Mouse (Mus musculus) heart, adult 2 months (tissue): ENCODE results near the gene Zfp398. TPM values are rescaled to one million over a fixed set of nuclear protein-coding genes. Genes with fewer than 3 reads are reported as not detected.

ENCODE experiments used
- DNase-seq, 2 experiments: peaks; one replicate each; pipeline ENCODE4 v3.0.0; 2021
- H3K27ac ChIP-seq: fragments of 200-600 bp; 2 replicates; pipeline ENCODE4 v1.8.1; 2022
- H3K27me3 ChIP-seq: fragments of 200-500 bp; 2 replicates; pipeline ENCODE4 v1.6.1; 2012; ENCODE audit warnings: mild to moderate bottlenecking, low read length, inconsistent platforms, mixed read lengths; ENCODE audit not compliant: control insufficient read depth, insufficient read depth
- H3K36me3 ChIP-seq: fragments of 200-500 bp; 2 replicates; pipeline ENCODE4 v1.6.1; 2012; ENCODE audit warnings: low read length, inconsistent platforms; ENCODE audit not compliant: control insufficient read depth, insufficient read depth
- H3K4me1 ChIP-seq: fragments of 200-500 bp; 2 replicates; pipeline ENCODE4 v1.6.1; 2011; ENCODE audit warnings: low read length; ENCODE audit not compliant: control insufficient read depth, insufficient read depth
- H3K4me3 ChIP-seq: fragments of 200-600 bp; 2 replicates; pipeline ENCODE4 v1.8.1; 2022
- H3K79me2 ChIP-seq: fragments of 200-500 bp; replicated peaks from 2 replicates; pipeline ENCODE4 v1.6.1; 2012; ENCODE audit warnings: mild to moderate bottlenecking, inconsistent platforms, low read length, moderate library complexity, mixed read lengths; ENCODE audit not compliant: control insufficient read depth, insufficient read depth
- H3K9ac ChIP-seq: fragments of 200-500 bp; 2 replicates; pipeline ENCODE4 v1.6.1; 2012; ENCODE audit warnings: low read depth, mild to moderate bottlenecking, control low read depth, inconsistent platforms, low read length, mixed read lengths
- CTCF ChIP-seq: fragments of 200-600 bp; IDR thresholded peaks from 2 replicates; pipeline ENCODE4 v1.8.1; 2022; ENCODE audit warnings: antibody characterized with exemption, mild to moderate bottlenecking, moderate library complexity
- EP300 ChIP-seq: fragments of 200-500 bp; IDR thresholded peaks from 2 replicates; pipeline ENCODE4 v1.6.1; 2011; ENCODE audit warnings: low read depth, low read length, control low read depth; ENCODE audit not compliant: insufficient read depth
- POLR2A ChIP-seq: fragments of 200-500 bp; IDR thresholded peaks from 2 replicates; pipeline ENCODE4 v1.6.1; 2011; ENCODE audit warnings: mild to moderate bottlenecking, low read depth, low read length, control low read depth; ENCODE audit not compliant: insufficient read depth
- WGBS: fragments of 180-500 bp; shearing (Covaris S2); methylation state at CpG from one replicate; pipeline ENCODE4 v1.1.7; 2018; 5-methylcytosine and 5-hydroxymethylcytosine counted together
- intact Hi-C: fragments of 180-260 bp; cut with DNase I; formaldehyde crosslinking; loops from one replicate; pipeline ENCODE4 v1.15.1; 2025
- polyA plus RNA-seq: library from polyadenylated mRNA; depleted of rRNA; stranded (reverse); fragments of >200 nt; gene quantifications from 2 replicates; pipeline ENCODE4 v1.2.3, GENCODE M21; 2012
- total RNA-seq, 2 experiments: library from RNA; stranded (reverse); gene quantifications; 2 replicates each; pipeline ENCODE4 v1.2.3; 2021

Gene Zfp398
- total and polyA plus RNA-seq, 3 experiments, result 3.3 to 7.4 (median 5.8) TPM

GRCm38 (mm10) chr6:47880166-47880565 lies 44.7 kb downstream of the Zfp398 start:
- H3K27me3 ChIP-seq, result no peaks in the 10 kb centered on the region
- H3K4me1 ChIP-seq, result peaks cover 9% of the 10 kb centered on the region
- H3K79me2 ChIP-seq, result peaks cover 2% of the 10 kb centered on the region
- 96% methylated on average over 10 of the region's 10 CpGs for WGBS
- intact Hi-C loops, result no loop called here
- H3K27ac ChIP-seq, result no peak overlapping the region
- peaks cover 4% of the 10 kb centered on the region; the same call in 1 of the 2 replicates for H3K36me3 ChIP-seq
- no peak for TF ChIP-seq POLR2A
- no peak for TF ChIP-seq CTCF
- no peak for TF ChIP-seq EP300
- no peak overlapping the region for H3K9ac ChIP-seq
- no peak overlapping the region for H3K4me3 ChIP-seq
- DNase-seq, result no peak

GRCm38 (mm10) chr6:47888812-47889383 lies 53.4 kb downstream of the Zfp398 start:
- Histone ChIP-seq H3K36me3 (no peaks in the 10 kb centered on the region; the same call in none of the 2 replicates), H3K4me1 (no peaks in the 10 kb centered on the region), H3K9ac (no peak overlapping the region), H3K27me3 (no peaks in the 10 kb centered on the region), H3K79me2 (no peaks in the 10 kb centered on the region), H3K4me3 (no peak overlapping the region), H3K27ac (no peak overlapping the region)
- intact Hi-C loops, result no loop called here
- TF ChIP-seq POLR2A, result no peak
- TF ChIP-seq EP300, result no peak
- no peak for TF ChIP-seq CTCF
- 85% methylated on average over 8 of the region's 8 CpGs for WGBS
- no peak for DNase-seq

GRCm38 (mm10) chr6:47899416-47899815 lies 64.0 kb downstream of the Zfp398 start:
- intact Hi-C loops, result no loop called here
- no peak overlapping the region for H3K4me3 ChIP-seq
- no peak for TF ChIP-seq POLR2A
- TF ChIP-seq EP300, result no peak
- no peak for TF ChIP-seq CTCF
- H3K4me1 ChIP-seq, result no peaks in the 10 kb centered on the region
- H3K79me2 ChIP-seq, result no peaks in the 10 kb centered on the region
- WGBS, result 73% methylated on average over 6 of the region's 6 CpGs
- DNase-seq, result no peak
- no peaks in the 10 kb centered on the region for H3K36me3 ChIP-seq
- no peak overlapping the region for H3K27ac ChIP-seq
- H3K9ac ChIP-seq, result no peak overlapping the region
- H3K27me3 ChIP-seq, result no peaks in the 10 kb centered on the region

GRCm38 (mm10) chr6:47903587-47903986 lies 68.1 kb downstream of the Zfp398 start:
- H3K4me3 ChIP-seq, result no peak overlapping the region
- no peaks in the 10 kb centered on the region for H3K4me1 ChIP-seq
- no peak overlapping the region for H3K9ac ChIP-seq
- WGBS, result 76% methylated on average over 4 of the region's 4 CpGs
- H3K27ac ChIP-seq, result no peak overlapping the region
- H3K27me3 ChIP-seq, result no peaks in the 10 kb centered on the region
- TF ChIP-seq EP300 (no peak), CTCF (no peak), POLR2A (no peak)
- intact Hi-C loops, result no loop called here
- no peaks in the 10 kb centered on the region for H3K36me3 ChIP-seq
- no peak for DNase-seq
- H3K79me2 ChIP-seq, result no peaks in the 10 kb centered on the region

GRCm38 (mm10) chr6:47904361-47904760 lies 68.9 kb downstream of the Zfp398 start:
- DNase-seq, result no peak
- WGBS, result 86% methylated on average over 19 of the region's 19 CpGs
- intact Hi-C loops, result no loop called here
- no peak overlapping the region for H3K4me3 ChIP-seq
- no peak for TF ChIP-seq POLR2A
- TF ChIP-seq CTCF, result no peak
- TF ChIP-seq EP300, result no peak
- no peaks in the 10 kb centered on the region for H3K27me3 ChIP-seq
- H3K36me3 ChIP-seq, result no peaks in the 10 kb centered on the region
- H3K9ac ChIP-seq, result no peak overlapping the region
- no peaks in the 10 kb centered on the region for H3K79me2 ChIP-seq
- no peak overlapping the region for H3K27ac ChIP-seq
- H3K4me1 ChIP-seq, result no peaks in the 10 kb centered on the region

- no peaks in the 10 kb centered on the region for H3K36me3 ChIP-seq
- H3K9ac ChIP-seq, result no peak overlapping the region
- no peak overlapping the region for H3K4me3 ChIP-seq
Measured at GRCm38 (mm10) chr6:47904917-47905695, 69.6 kb downstream of the Zfp398 start.

More at GRCm38 (mm10) chr6:47904917-47905695, 69.6 kb downstream of the Zfp398 start:
- intact Hi-C loops, result no loop called here
- no peaks in the 10 kb centered on the region for H3K27me3 ChIP-seq
- H3K4me1 ChIP-seq, result no peaks in the 10 kb centered on the region
- WGBS, result 86% methylated on average over 44 of the region's 44 CpGs
- H3K79me2 ChIP-seq, result no peaks in the 10 kb centered on the region
- DNase-seq, result no peak
- H3K27ac ChIP-seq, result no peak overlapping the region
- TF ChIP-seq POLR2A (no peak), CTCF (no peak), EP300 (no peak)
